8 mouse cellular contexts compared by ENCODE assay signal in genomic region chr5:135149053-135149819, GRCm38 (mm10). TPM values are rescaled to one million over a fixed set of nuclear protein-coding genes. Genes with fewer than 3 reads are reported as not detected.
DNase-seq lines count a peak whose midpoint lies in the region; ATAC-seq lines count a peak whose summit lies in the region.

Gene Tbl2 (plus strand): TSS chr5:135149657.

- H3K4me3 ChIP-seq in hindbrain, embryonic 11.5 days (ENCODE audit: low read depth, low read length): peak within 1 kb of the TSS; percentile 65

- ATAC-seq in hindbrain, embryonic 11.5 days (ENCODE audit: low FRiP score): peak; percentile 99

- H3K27me3 ChIP-seq in hindbrain, embryonic 11.5 days (ENCODE audit: control insufficient read depth, insufficient read depth, low read length): no peaks in the 10 kb centered on the region

- H3K4me2 ChIP-seq in hindbrain, embryonic 11.5 days (replicated peaks; ENCODE audit: low read depth, low read length): peak within 1 kb of the TSS; percentile 61

- DNase-seq in Muller cell, postnatal 12 days (ENCODE audit: inconsistent ontology term): peak; percentile 100
- DNase-seq in cerebellum, adult 9-11 months: peak; percentile 99
- DNase-seq in frontal cortex, adult 2 months (ENCODE audit: extremely low spot score in 1 of 2, low spot score in 1 of 2): peak; percentile 96 to 97
- DNase-seq in hindbrain, embryonic 11.5 days (ENCODE audit: low spot score): peak; percentile 99
- peak; percentile 96 to 98 for DNase-seq in layer of hippocampus, postnatal 10 days (ENCODE audit: low spot score in 2 of 2)
- peak; percentile 99 for DNase-seq in lung, postnatal 10 days
- peak; percentile 99 for DNase-seq in ovary, postnatal 36 days (ENCODE audit: low spot score)
- peak; percentile 99 for DNase-seq in thymus, postnatal 25 days

- no peaks in the 10 kb centered on the region for H3K4me1 ChIP-seq in hindbrain, embryonic 11.5 days (replicated peaks; ENCODE audit: control insufficient read depth, insufficient read depth, low read length)

- no peaks in the 10 kb centered on the region for H3K36me3 ChIP-seq in hindbrain, embryonic 11.5 days (ENCODE audit: control insufficient read depth, insufficient read depth, low read length)

- WGBS in hindbrain, embryonic 11.5 days: under 1% methylated on average over 57 of the region's 63 CpGs

- H3K9ac ChIP-seq in hindbrain, embryonic 11.5 days (ENCODE audit: low read depth, low read length): peak within 1 kb of the TSS; percentile 73

- peak within 1 kb of the TSS; percentile 86 for H3K27ac ChIP-seq in hindbrain, embryonic 11.5 days (ENCODE audit: low read depth, low read length)

- H3K9me3 ChIP-seq in hindbrain, embryonic 11.5 days (ENCODE audit: control insufficient read depth, low read length): no peaks in the 10 kb centered on the region

RNA-seq across cellular contexts. Expression of gene Tbl2, which starts in this region (rescaled TPM):
- 9.5 and 10.7 TPM in 2 replicates for polyA plus RNA-seq in frontal cortex, adult 2 months (2012; rRNA removed)
- 21.4 and 21.9 TPM in 2 replicates for polyA plus RNA-seq in hindbrain, embryonic 11.5 days (2014; fragmentation: Nextera tagmentation; extraction: Ambion mirVana)
- 10 to 100 TPM; 23.0 to 23.7 TPM for total RNA-seq in layer of hippocampus, postnatal 10 days (2021)

Comparison
In these comparisons a context has a peak if more than half of its experiments do, and no peak if none do; other contexts are left out.
1. Peak in every context shown above with its lines: DNase-seq, ATAC-seq, H3K4me3 ChIP-seq and H3K27ac ChIP-seq.